Mouse (Mus musculus) bone marrow, adult 2 months (tissue): ENCODE measurements around the gene Rhbdd1.

ENCODE experiments used
- CTCF ChIP-seq: fragments of 200-500 bp; IDR thresholded peaks from 2 replicates; pipeline ENCODE4 v1.5.1; 2011; ENCODE audit warnings: low read length, control low read depth; ENCODE audit not compliant: control insufficient read depth, insufficient read depth
- POLR2A ChIP-seq: fragments of 200-500 bp; IDR thresholded peaks from 2 replicates; pipeline ENCODE4 v1.6.1; 2011; ENCODE audit warnings: low read depth, mild to moderate bottlenecking, control low read depth, low read length, borderline replicate concordance; ENCODE audit not compliant: control insufficient read depth

DNA sequence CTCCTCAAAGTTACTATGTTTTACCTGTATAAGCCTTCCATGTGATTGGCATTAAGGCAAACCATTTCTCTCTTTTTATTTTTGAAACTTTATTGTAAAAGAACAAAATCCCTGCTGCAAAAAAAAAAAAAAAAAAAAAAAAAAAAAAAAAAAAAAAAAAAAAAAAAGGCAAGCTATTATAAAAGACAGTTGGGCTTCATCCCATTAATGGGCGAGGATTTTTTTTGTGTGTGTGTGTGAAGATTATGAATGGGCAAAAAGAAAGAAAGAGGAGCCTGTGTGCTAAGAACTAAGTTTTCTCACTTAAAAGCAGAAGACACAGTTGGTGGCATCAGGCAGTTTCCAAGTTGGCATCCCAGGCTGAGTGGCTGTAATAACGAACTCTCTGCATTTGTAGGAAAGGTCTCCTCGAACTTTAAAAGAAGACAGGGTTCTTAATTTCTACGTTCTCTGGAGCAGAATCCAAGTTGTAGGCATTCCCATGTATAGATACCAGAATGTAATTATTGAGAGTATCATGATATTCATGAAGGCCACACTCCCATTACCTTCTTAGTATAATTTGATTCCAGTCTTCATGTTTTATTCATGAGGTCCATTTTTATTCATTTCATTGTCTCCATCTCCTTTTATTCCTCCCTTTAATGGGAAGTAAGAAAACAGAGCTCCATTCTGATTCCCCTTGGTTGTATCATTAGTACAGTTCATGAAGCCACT, 13.1 kb downstream of the Rhbdd1 start:
- no peak for TF ChIP-seq CTCF
- TF ChIP-seq POLR2A: no peak
